Mouse (Mus musculus): ENCODE measurements around the gene March5. TPM values are rescaled to one million over a fixed set of nuclear protein-coding genes. Genes with fewer than 3 reads are reported as not detected.
"Not testable (repeated sequence)": the region's sequence is repeated elsewhere in the genome, so short reads cannot be mapped to it uniquely, and the experiment has no call there.

Gene March5
- total RNA-seq, 2 experiments from 2014 or later, result 99.0 to 104 TPM

DNA sequence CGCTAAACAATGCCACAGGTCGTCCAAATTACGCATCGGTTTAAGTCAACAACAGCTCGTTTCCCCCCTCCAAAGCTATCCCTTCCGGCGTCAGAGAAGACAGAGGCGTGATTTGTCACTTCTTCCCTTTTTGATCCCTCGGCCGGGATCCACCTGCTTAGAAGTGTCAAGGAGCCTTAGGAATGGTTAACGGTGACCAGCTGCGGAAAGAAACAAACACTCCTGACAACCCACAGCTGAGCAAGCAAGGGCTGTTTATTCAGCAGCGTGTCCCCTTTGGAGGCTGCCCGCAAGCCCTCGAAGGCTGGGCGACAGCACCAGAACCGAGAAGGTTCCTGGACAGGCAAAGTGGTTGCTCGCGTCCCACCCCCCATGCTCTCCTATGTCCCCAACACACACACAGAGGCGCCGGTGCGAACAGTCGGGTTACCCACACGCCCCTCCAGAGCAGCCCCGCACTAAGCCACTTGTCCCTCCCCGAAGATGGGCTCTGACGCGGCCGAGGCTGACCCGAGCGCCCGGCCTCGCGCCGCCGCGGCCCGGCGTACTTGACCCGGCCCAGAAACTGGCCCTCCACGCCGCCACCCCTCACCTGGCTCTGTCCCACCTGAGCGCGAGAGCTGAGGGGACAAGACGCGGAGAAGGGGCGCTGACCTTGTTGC, 571 bp upstream of the March5 start:
- DNase-seq, result peak; percentile 32
- intact Hi-C loops (cut with DNase I), result loop anchor here (5.0 kb wide), 2 partner anchors 34 to 154 kb away; no protein-coding TSS in a partner anchor

- intact Hi-C loops (cut with DNase I), result loop anchor here (5.0 kb wide), 2 partner anchors 36 to 156 kb away; no protein-coding TSS in a partner anchor
- DNase-seq, result peak; percentile 31
These were observed 923 bp downstream of the March5 start, which contains the start of gene Cpeb3 for GRCm38 (mm10) chr19:37208176-37208755. Cpeb3 (minus strand) TSS chr19:37208601.

DNA sequence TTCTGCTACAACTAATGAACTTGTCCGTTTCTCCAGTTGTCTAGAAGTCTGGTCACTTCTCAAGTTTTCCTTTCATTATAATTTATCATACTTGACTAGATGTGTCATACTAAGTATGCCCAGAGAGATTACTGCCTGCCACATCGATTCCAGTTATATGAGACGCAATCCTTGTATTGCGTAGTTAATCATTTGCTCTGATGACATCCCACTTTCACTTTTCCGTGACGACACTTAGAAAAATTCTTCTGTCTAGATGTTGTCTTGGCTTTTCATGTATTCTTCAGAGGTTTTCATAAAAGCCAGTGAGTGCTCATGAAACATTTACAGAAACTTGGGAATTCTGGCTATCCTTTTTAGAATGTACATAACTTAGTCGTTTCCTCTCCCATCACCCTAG, 1.6 kb downstream of the March5 start:
- intact Hi-C loops (cut with DNase I), result loop anchor here (5.0 kb wide), 2 partner anchors 37 to 157 kb away; no protein-coding TSS in a partner anchor
- no peak for DNase-seq

- DNase-seq, result no peak
- intact Hi-C loops (cut with DNase I), result loop anchor here (5.0 kb wide), 2 partner anchors 37 to 157 kb away; no protein-coding TSS in a partner anchor
These were observed 2.3 kb downstream of the March5 start for GRCm38 (mm10) chr19:37209467-37210128.

DNA sequence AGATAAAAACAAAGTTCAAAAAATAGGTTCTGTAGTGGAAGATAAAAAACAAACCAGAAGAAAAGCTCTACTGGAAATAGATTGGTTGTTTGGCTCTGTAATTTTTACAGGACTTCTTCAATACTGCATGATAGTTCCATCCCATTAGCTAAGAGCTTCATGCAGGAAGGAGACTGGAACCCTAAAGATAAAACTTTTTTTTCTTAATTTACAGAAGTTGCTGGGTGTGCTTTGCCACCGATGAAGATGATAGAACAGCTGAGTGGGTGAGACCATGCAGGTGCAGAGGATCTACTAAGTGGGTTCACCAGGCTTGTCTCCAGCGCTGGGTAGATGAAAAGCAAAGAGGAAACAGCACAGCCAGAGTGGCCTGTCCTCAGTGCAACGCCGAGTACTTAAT, 3.1 kb downstream of the March5 start:
- no peak for DNase-seq
- intact Hi-C loops (cut with DNase I), result no loop called here

DNA sequence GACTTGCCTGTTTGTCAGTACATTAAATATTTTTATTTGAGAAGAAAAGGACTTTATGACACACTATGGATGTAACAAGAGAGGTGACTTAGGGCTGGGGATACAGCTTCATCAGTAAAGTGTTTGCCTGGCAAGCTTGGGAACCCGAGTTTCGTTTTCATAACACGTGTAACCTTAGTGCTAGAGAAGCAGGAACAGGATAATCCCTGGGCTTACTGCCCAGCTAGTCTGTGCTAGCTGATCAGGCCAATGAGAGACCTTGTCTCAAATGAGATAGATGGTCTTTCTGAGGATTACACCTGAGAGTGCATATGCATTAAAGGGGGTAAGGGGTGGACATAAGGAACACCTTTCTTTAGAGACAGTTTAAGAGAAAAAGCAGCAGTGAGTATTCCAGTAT, 4.1 kb downstream of the March5 start:
- no peak for DNase-seq
- intact Hi-C loops (cut with DNase I), result no loop called here

- no peak for DNase-seq
- intact Hi-C loops (cut with DNase I), result no loop called here
These were observed 7.4 kb downstream of the March5 start for GRCm38 (mm10) chr19:37214711-37215110.

DNA sequence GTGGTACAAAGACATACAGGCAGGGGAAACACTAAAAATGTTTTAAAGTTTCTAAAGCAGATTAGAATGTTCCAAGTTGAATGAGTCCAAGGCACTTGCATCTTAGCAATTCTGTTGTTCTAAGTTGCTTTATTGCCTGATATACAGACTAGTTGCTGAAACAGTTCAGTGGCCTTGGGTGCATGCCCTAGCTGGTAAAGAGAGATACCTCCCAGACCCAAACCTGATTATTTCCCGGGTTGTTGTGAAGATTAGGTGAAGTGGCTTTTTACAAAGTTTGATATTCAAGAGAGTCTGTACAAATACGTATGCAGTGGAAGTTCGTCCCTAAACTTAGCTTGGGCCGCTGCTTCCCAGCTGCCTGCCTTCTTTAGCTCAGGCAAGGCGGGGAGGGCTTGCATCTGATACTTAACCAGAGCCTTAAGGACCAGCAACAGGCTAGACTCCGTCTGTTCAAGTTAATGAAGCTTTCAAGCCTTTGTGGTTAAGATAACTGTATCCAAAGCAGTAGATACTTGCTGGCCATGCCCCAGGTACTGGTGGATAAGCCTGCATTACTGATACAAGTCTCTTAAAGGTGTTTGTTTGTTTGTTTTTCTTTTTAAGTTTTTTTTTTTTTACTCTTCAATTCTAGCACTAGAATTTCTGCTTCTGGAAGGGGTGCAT, 18.0 kb downstream of the March5 start:
- intact Hi-C loops (cut with DNase I), result no loop called here
- DNase-seq, result no peak

DNA sequence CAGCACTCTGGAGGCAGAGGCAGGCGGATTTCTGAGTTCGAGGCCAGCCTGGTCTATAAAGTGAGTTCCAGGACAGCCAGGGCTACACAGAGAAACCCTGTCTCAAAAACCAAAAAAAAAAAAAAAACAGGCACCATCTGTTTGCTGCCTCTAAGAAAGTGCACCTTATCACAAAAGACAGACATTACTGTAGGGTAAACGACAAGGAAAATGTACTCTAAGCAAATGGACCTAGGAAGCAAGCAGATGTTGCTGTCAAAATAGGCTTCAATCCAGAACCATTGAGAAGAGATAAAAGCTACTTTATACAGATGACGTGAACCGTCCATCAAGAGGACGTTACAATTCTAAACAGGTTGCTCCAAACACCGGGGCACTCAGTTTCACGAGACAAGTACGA, 25.3 kb downstream of the March5 start:
- DNase-seq; intact Hi-C loops (cut with DNase I): not testable (repeated sequence)

DNA sequence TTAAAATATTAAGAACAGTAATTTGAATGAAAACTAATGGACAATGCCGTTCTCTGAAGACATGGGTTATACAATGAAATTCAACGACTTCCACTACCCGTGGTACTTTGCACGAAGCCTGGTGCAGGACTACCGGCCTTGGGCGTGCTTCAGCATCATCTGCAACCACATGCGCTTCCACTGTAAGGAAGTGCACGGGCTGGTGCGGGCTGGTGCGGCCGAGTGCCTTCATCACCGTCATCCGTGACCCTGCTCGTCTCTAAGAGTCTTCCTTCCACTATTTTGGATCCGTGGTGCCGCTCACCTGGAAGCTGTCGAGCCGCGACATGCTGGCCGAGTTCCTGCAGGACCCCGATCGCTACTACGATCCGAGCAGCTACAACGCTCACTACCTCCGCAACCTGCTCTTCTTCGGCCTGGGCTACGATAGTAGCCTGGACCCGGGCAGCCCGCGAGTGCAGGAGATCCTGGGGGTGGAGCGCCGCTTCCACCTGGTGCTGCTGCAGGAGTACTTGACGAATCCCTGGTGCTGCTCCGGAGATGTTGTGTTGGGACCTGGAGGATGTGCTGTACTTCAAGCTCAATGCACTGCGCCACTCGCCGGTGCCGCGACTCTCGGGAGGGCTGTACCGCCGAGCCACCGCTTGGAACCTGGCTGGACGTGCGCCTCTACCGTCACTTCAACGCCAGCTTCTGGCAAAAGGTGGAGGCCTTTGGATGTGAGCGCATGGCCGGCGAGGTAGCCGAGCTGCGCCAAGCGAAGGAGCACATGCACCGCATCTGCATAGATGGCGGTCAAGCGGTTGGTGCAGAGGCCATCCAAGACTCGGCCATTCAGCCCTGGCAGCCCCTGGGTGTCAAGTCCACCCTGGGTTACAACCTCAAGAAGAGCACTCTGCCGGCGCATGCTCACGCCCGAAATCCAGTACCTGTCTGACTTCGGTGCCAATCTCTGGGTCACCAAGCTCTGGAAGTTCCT, 26.5 kb downstream of the March5 start:
- peak; percentile 11 for DNase-seq
- intact Hi-C loops (cut with DNase I), result no loop called here

DNA sequence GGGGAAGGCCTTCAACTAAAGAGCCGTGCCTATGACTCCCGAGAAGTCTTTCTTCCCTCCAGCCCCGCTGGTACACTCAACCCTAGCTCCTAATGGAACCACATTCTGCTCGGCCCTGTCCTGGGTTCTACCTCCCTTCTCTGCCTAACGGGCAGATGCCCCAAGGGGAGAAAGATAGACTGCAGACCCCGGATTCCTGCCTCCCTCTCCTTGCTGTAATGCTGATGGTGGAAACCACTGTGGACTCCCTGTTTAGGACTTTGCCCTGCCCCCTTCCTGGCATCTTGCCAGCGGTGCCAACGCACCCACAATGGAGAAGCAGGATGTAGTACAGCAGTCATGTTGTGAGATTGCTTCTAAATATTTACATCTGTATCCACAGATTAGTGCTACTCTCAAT, 28.5 kb downstream of the March5 start:
- DNase-seq, result peak; percentile 26
- intact Hi-C loops (cut with DNase I), result loop anchor here (5.0 kb wide), 1 partner anchor 269 kb away; no protein-coding TSS in a partner anchor

GRCm38 (mm10) chr19:37237306-37237705, 30.0 kb downstream of the March5 start:
- DNase-seq, result no peak
- intact Hi-C loops (cut with DNase I), result loop anchor here (5.0 kb wide), 1 partner anchor 270 kb away; no protein-coding TSS in a partner anchor

DNA sequence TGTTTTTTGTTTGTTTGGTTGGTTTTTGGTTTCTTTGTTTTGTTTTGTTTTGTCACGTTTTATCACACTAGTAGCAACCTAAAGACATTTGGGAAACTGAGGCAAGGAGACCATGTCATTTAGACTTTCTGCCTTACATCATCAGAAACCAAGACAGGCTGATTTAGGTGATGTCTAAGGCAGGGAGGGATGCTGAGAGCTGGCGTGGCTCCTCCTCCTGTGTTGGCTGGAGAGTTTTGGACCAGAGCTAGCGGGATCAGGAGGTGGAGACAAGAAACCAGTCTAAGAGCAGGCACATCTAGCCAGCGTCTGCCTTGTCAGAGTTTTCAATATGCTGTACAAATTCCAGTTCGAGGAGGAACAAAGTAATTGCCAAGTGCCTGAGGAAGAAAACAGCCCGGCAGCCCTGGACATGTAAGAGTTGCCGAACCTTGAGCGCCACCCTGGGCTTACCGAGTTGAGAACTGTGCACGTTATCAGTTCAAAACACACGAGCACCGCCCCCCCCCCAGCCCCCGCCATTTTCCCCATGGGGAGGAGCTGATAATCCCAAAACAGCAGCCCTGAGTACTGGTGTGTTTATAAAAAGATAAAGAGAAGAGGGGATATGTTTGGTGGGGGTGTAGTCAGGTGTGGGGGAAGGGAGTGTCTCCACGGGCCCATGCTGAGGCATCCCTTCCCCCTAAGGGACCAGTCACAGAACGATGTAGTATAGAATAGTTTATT, 30.5 kb downstream of the March5 start:
- intact Hi-C loops (cut with DNase I), result loop anchor here (5.0 kb wide), 1 partner anchor 271 kb away; no protein-coding TSS in a partner anchor
- no peak for DNase-seq

GRCm38 (mm10) chr19:37238651-37239050, 31.3 kb downstream of the March5 start:
- no peak for DNase-seq
- intact Hi-C loops (cut with DNase I), result loop anchor here (5.0 kb wide), 1 partner anchor 271 kb away; no protein-coding TSS in a partner anchor

GRCm38 (mm10) chr19:37239096-37239495, 31.8 kb downstream of the March5 start:
- no peak for DNase-seq
- intact Hi-C loops (cut with DNase I), result loop anchor here (5.0 kb wide), 1 partner anchor 272 kb away; no protein-coding TSS in a partner anchor

DNA sequence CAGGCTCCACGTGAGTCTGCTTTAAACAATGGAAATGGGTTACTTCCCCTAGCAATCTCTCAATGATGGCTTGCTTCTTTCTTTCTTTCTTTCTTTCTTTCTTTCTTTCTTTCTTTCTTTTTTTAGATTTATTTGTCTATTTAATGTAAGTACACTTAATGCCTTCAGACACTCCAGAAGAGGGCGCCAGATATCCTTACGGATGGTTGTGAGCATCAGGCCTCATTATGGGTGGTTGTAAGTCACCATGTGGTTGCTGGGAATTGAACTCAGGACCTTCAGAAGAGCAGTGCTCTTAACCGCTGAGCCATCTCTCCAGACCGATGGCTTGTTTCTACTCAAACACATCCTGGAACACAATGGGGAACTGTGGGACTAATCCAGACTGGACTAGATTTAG, 33.9 kb downstream of the March5 start:
- no peak for DNase-seq
- intact Hi-C loops (cut with DNase I), result no loop called here

DNA sequence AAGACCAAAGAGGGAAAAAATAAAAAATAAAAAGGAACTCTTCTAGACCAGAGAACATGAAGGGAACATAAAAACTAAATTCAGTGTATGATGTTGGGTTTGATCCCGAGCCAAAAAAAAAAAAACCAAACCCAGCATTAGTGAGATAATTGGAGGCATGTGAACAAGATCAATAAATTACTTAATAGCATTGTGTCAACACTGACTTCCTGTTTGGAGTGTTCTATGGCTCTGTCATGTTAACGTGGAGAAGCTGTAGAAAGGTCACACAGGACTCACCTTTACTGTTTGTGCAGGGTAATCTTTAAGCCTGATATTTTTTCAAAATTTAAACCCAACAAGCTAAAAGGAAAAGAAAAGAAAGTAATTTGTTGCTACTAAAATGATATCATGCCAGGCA, 35.4 kb downstream of the March5 start:
- intact Hi-C loops (cut with DNase I), result no loop called here
- no peak for DNase-seq

DNA sequence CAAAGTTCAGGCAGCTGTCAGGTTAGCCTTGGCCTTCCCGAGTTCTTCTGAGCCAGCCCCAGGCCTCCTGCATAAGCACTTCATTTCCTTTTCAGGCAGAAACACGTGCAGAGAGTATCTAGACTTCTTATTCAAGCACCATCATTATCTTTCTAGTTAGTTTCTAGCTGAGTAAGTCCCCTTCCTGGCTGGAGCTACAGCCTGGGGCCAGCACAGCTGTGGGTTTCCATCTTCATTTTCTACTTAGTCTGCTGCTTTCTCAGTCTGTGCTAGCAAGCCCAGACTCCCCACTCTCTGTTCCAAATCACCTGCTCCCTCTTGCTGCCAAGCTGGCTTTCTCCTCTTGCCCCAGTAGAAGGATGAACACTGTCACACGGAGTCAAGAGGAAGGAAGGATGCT, 39.5 kb downstream of the March5 start:
- intact Hi-C loops (cut with DNase I), result no loop called here
- DNase-seq, result no peak

- intact Hi-C loops (cut with DNase I), result no loop called here
- DNase-seq, result no peak
These were observed 40.9 kb downstream of the March5 start for GRCm38 (mm10) chr19:37248199-37248598.
